Comparison of ENCODE assay signal across 9 mouse cellular contexts in the genomic region with DNA sequence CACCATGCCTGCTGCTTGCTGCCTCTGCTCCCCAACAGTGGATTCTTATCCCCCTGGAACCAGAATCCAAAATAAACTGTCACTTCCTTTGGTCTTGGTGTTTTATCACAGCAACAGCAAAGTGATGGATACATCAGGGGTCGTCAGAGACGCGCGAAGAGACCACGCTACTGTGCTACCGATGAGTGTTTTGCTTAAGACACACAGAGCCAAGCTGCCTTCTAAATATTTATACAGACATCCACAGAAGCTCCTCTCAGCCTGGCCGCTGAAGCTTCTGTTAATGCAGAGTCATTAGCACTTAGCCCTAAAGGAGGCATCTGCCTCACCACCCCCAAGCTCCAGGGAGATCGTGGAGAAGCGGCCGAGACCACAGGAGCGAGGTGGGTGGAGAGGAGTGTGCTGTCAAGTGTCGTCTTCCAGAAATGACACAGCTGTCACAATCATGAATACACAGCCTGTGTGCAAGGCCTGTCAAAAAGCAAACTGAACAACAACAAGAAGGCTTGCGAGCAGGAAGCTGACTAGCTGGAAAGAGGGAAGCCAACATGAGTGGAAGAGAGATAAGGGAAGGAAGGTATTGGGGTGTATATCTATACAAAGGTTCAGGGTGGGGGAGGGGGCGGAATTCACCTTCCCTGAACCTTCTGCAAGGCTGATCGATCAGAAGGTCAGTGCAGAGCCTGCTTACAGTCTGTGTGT.
DNase-seq lines count a peak whose midpoint lies in the region; ATAC-seq and TF ChIP-seq lines count a peak whose summit lies in the region.
"Had no signal": no experiment of that assay in that cellular context is flagged by ENCODE, and none has a peak within 500 bp of the region (broad histone marks: within the 10 kb centered on the region; RNA-seq: fewer than 3 reads in every experiment).

No protein-coding gene starts in this region.

- H3K9me3 ChIP-seq in heart, embryonic 15.5 days (replicated peaks), result no peaks in the 10 kb centered on the region
- H3K9me3 ChIP-seq in hindbrain, postnatal 0 days (ENCODE audit: low read length), result no peaks in the 10 kb centered on the region
- H3K9me3 ChIP-seq in midbrain, embryonic 12.5 days, result no peaks in the 10 kb centered on the region

- ATAC-seq in heart, embryonic 15.5 days (replicated peaks; ENCODE audit: insufficient number of reproducible peaks, insufficient read depth, low FRiP score, low read depth), result no peak
- ATAC-seq in hindbrain, postnatal 0 days, result no peak
- no peak for ATAC-seq in midbrain, embryonic 12.5 days (ENCODE audit: low FRiP score, low read depth)

- H3K27me3 ChIP-seq in heart, embryonic 15.5 days, result no peaks in the 10 kb centered on the region
- no peaks in the 10 kb centered on the region for H3K27me3 ChIP-seq in hindbrain, postnatal 0 days (ENCODE audit: insufficient read depth, low read length)
- H3K27me3 ChIP-seq in midbrain, embryonic 12.5 days, result no peaks in the 10 kb centered on the region

- H3K4me2 ChIP-seq in heart, embryonic 15.5 days, result no peak overlapping the region
- no peak overlapping the region for H3K4me2 ChIP-seq in hindbrain, postnatal 0 days (ENCODE audit: low read depth, low read length)
- no peak overlapping the region for H3K4me2 ChIP-seq in midbrain, embryonic 12.5 days (replicated peaks)

- no peak for TF ChIP-seq CTCF in hindbrain, postnatal 0 days (IDR thresholded peaks at IDR 0.05; ENCODE audit: low read depth)

- peaks cover 17% of the 10 kb centered on the region for H3K4me1 ChIP-seq in heart, embryonic 15.5 days (replicated peaks)
- no peaks in the 10 kb centered on the region for H3K4me1 ChIP-seq in hindbrain, postnatal 0 days (ENCODE audit: insufficient read depth, low read length)
- H3K4me1 ChIP-seq in midbrain, embryonic 12.5 days, result peaks cover 15% of the 10 kb centered on the region; the same call in 1 of the 2 replicates

- no peak overlapping the region for H3K4me3 ChIP-seq in heart, embryonic 15.5 days
- H3K4me3 ChIP-seq in hindbrain, postnatal 0 days (ENCODE audit: low read length), result no peak overlapping the region
- H3K4me3 ChIP-seq in midbrain, embryonic 12.5 days, result no peak overlapping the region
- H3K4me3 ChIP-seq: gastrocnemius, adult 2 months had no signal

- 0 out of 2 replicates have a peak overlapping the region, but pooled peaks have one; percentile 0 for H3K27ac ChIP-seq in heart, embryonic 15.5 days
- peak overlapping the region; percentile 45; the same call in 1 of the 2 replicates for H3K27ac ChIP-seq in hindbrain, postnatal 0 days
- peak overlapping the region; percentile 60 for H3K27ac ChIP-seq in midbrain, embryonic 12.5 days (replicated peaks)
- H3K27ac ChIP-seq: gastrocnemius, adult 2 months had no signal

- DNase-seq in heart, adult 8-10 months (ENCODE audit: low spot score), result no peak
- peak; percentile 66 for DNase-seq in brain, adult 2 months (ENCODE audit: low read depth, low spot score)
- DNase-seq in hindbrain, postnatal 0 days (ENCODE audit: low spot score), result no peak
- no peak for DNase-seq in urinary bladder, postnatal 4 days (ENCODE audit: low spot score in 2 of 2)
- DNase-seq in adrenal gland, adult 18-20 months (ENCODE audit: low spot score in 2 of 2), result no peak
- DNase-seq in cerebellum, adult 9-10 months, result no peak
- DNase-seq: gastrocnemius, adult 2 months had no signal

- H3K36me3 ChIP-seq in heart, embryonic 15.5 days, result no peaks in the 10 kb centered on the region
- H3K36me3 ChIP-seq in hindbrain, postnatal 0 days (ENCODE audit: insufficient read depth, low read length), result no peaks in the 10 kb centered on the region
- H3K36me3 ChIP-seq in midbrain, embryonic 12.5 days, result no peaks in the 10 kb centered on the region

- 29% methylated on average over 15 of the region's 15 CpGs for WGBS in heart, embryonic 15.5 days
- WGBS in hindbrain, postnatal 0 days, result 54% methylated on average over 15 of the region's 15 CpGs
- WGBS in midbrain, embryonic 12.5 days, result 59% methylated on average over 15 of the region's 15 CpGs

- H3K9ac ChIP-seq in heart, embryonic 15.5 days, result no peak overlapping the region
- H3K9ac ChIP-seq in hindbrain, postnatal 0 days (replicated peaks; ENCODE audit: low read length), result no peak overlapping the region
- H3K9ac ChIP-seq in midbrain, embryonic 12.5 days (replicated peaks), result no peak overlapping the region

Comparison
In these comparisons a context has a peak if more than half of its experiments do, and no peak if none do; other contexts are left out.
1. H3K27ac ChIP-seq: peak in every context shown above with its lines; median percentile 60 in midbrain, embryonic 12.5 days; 45 in hindbrain, postnatal 0 days; 0 in heart, embryonic 15.5 days.